Mouse (Mus musculus) E14TG2a.4 (cell line): Measurements from ENCODE around the gene Impdh2.

Source experiments
- H3K27me3 ChIP-seq: 2 replicates; pipeline ENCODE4 v1.6.1; 2014; ENCODE audit warnings: low read length, control low read depth; ENCODE audit not compliant: insufficient read depth
- H3K36me3 ChIP-seq: 2 replicates; pipeline ENCODE4 v1.6.1; 2014; ENCODE audit warnings: low read length, control low read depth; ENCODE audit not compliant: insufficient read depth
- H3K4me1 ChIP-seq: replicated peaks from 2 replicates; pipeline ENCODE4 v1.6.1; 2014; ENCODE audit warnings: low read depth, low read length, control low read depth
- H3K4me3 ChIP-seq: replicated peaks from 2 replicates; pipeline ENCODE4 v1.5.1; 2014; ENCODE audit warnings: mild to moderate bottlenecking, low read length
- H3K9me3 ChIP-seq: 2 replicates; pipeline ENCODE4 v1.6.1; 2014; ENCODE audit warnings: low read length, control low read depth
- CTCF ChIP-seq: conservative IDR thresholded peaks from 2 replicates; pipeline ENCODE4 v1.5.1; 2014; ENCODE audit warnings: low read length
- NANOG ChIP-seq: IDR thresholded peaks from 2 replicates; pipeline ENCODE4 v1.6.1; 2014; ENCODE audit warnings: borderline replicate concordance, low read length, mixed read lengths
- POU5F1 ChIP-seq: IDR thresholded peaks from 2 replicates; pipeline ENCODE4 v1.6.1; 2014; ENCODE audit warnings: low read length, borderline replicate concordance

Gene Impdh2

GRCm38 (mm10) chr9:108573774-108574690, 13.9 kb downstream of the Impdh2 start:
- Histone ChIP-seq H3K27me3 (no peaks in the 10 kb centered on the region), H3K9me3 (no peaks in the 10 kb centered on the region), H3K4me1 (peaks cover 91% of the 10 kb centered on the region), H3K36me3 (peaks cover 63% of the 10 kb centered on the region), H3K4me3 (peak overlapping the region; percentile 54)
- TF ChIP-seq CTCF (peak; percentile 45), NANOG (no peak)

- no peak for TF ChIP-seq POU5F1
- no peak for TF ChIP-seq CTCF
- TF ChIP-seq NANOG = no peak
- H3K27me3 ChIP-seq = no peaks in the 10 kb centered on the region
- peaks cover 63% of the 10 kb centered on the region for H3K36me3 ChIP-seq
- H3K4me1 ChIP-seq = peaks cover 94% of the 10 kb centered on the region
- H3K4me3 ChIP-seq = peak overlapping the region; percentile 54; the same call in 1 of the 2 replicates
- H3K9me3 ChIP-seq = no peaks in the 10 kb centered on the region
Measured at GRCm38 (mm10) chr9:108574921-108575320, 14.8 kb downstream of the Impdh2 start.

- no peak for TF ChIP-seq POU5F1
- no peak for TF ChIP-seq NANOG
- TF ChIP-seq CTCF = no peak
- Histone ChIP-seq H3K36me3 (peaks cover 64% of the 10 kb centered on the region), H3K4me3 (peak overlapping the region; percentile 54; the same call in 1 of the 2 replicates), H3K27me3 (no peaks in the 10 kb centered on the region), H3K4me1 (peaks cover 93% of the 10 kb centered on the region), H3K9me3 (no peaks in the 10 kb centered on the region)
Measured at GRCm38 (mm10) chr9:108575321-108576297, 15.5 kb downstream of the Impdh2 start.

- H3K9me3 ChIP-seq = no peaks in the 10 kb centered on the region
- peak overlapping the region; percentile 91 for H3K4me3 ChIP-seq
- no peak for TF ChIP-seq CTCF
- no peak for TF ChIP-seq NANOG
- TF ChIP-seq POU5F1 = no peak
- H3K4me1 ChIP-seq = peaks cover 87% of the 10 kb centered on the region
- peaks cover 62% of the 10 kb centered on the region for H3K36me3 ChIP-seq
- H3K27me3 ChIP-seq = no peaks in the 10 kb centered on the region
Measured at GRCm38 (mm10) chr9:108577025-108577424, 16.9 kb downstream of the Impdh2 start.

- Histone ChIP-seq H3K4me3 (peak overlapping the region; percentile 91), H3K4me1 (peaks cover 87% of the 10 kb centered on the region), H3K36me3 (peaks cover 59% of the 10 kb centered on the region), H3K9me3 (no peaks in the 10 kb centered on the region), H3K27me3 (no peaks in the 10 kb centered on the region)
- TF ChIP-seq NANOG (no peak), POU5F1 (no peak), CTCF (no peak)
Measured at GRCm38 (mm10) chr9:108577934-108578544, 18.0 kb downstream of the Impdh2 start.

GRCm38 (mm10) chr9:108578545-108579343, 18.7 kb downstream of the Impdh2 start, which contains the start of gene Wdr6:
Gene Wdr6 (minus strand): TSS chr9:108578739.
- Histone ChIP-seq H3K4me1 (peaks cover 87% of the 10 kb centered on the region), H3K9me3 (no peaks in the 10 kb centered on the region), H3K4me3 (peak within 1 kb of the TSS; percentile 91), H3K27me3 (no peaks in the 10 kb centered on the region), H3K36me3 (peaks cover 53% of the 10 kb centered on the region)
- no peak for TF ChIP-seq CTCF
- TF ChIP-seq POU5F1 = no peak

GRCm38 (mm10) chr9:108579344-108579690, 19.2 kb downstream of the Impdh2 start:
- TF ChIP-seq NANOG (no peak), POU5F1 (no peak), CTCF (no peak)
- H3K4me3 ChIP-seq = peak overlapping the region; percentile 91
- H3K27me3 ChIP-seq = no peaks in the 10 kb centered on the region
- H3K9me3 ChIP-seq = no peaks in the 10 kb centered on the region
- H3K36me3 ChIP-seq = peaks cover 50% of the 10 kb centered on the region
- H3K4me1 ChIP-seq = peaks cover 86% of the 10 kb centered on the region

- H3K27me3 ChIP-seq = no peaks in the 10 kb centered on the region
- H3K9me3 ChIP-seq = no peaks in the 10 kb centered on the region
- peaks cover 90% of the 10 kb centered on the region for H3K4me1 ChIP-seq
- H3K36me3 ChIP-seq = peaks cover 8% of the 10 kb centered on the region
- peak overlapping the region; percentile 66 for H3K4me3 ChIP-seq
- TF ChIP-seq CTCF (no peak), NANOG (no peak), POU5F1 (no peak)
Measured at GRCm38 (mm10) chr9:108587571-108588180, 27.6 kb downstream of the Impdh2 start.
